Mouse (Mus musculus) ES-E14 (cell line): ENCODE data around the gene Mgat4e.

Experiments used
- CHD2 ChIP-seq: IDR thresholded peaks from 2 replicates; pipeline ENCODE4 v1.6.1; 2014; ENCODE audit warnings: mild to moderate bottlenecking, low read depth, low read length, inconsistent platforms
- ZC3H11A ChIP-seq: IDR thresholded peaks from 2 replicates; pipeline ENCODE4 v1.6.1; 2012; ENCODE audit warnings: low read depth, mild to moderate bottlenecking, inconsistent platforms, low read length, borderline replicate concordance
- ZNF384 ChIP-seq: IDR thresholded peaks from 2 replicates; pipeline ENCODE4 v1.6.1; 2012; ENCODE audit warnings: low read depth, low read length, inconsistent platforms

DNA sequence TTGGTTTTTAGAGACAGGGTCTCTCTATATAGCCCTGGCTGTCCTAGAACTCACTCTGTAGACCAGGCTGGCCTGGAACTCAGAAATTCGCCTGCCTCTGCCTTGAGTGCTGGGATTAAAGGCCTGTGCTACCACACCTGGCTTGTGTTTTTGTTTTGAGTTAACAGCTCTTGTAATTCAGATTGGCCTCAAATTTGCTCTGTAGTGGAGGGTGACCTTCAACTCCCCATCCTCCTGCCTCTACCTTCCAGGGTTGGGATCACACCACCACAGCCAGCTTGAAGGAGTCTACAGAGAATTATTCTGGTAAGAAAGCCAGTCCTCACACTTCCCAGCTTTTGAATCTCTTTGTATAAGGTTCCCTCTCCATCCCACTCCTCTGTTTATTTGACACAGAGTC lies 48.6 kb downstream of the Mgat4e start:
- TF ChIP-seq CHD2 = no peak
- no peak for TF ChIP-seq ZNF384
- no peak for TF ChIP-seq ZC3H11A
